Mouse (Mus musculus): Measurements from ENCODE around the gene Ralgapa2.
"Not testable (repeated sequence)": the region's sequence is repeated elsewhere in the genome, so short reads cannot be mapped to it uniquely, and the experiment has no call there.

The Ralgapa2 gene

GRCm38 (mm10) chr2:146499111-146499510 lies 13.0 kb downstream of the Ralgapa2 start:
- intact Hi-C loops (cut with DNase I) = no loop called here

GRCm38 (mm10) chr2:146498298-146498697 lies 13.8 kb downstream of the Ralgapa2 start:
- intact Hi-C loops (cut with DNase I) = no loop called here

GRCm38 (mm10) chr2:146496995-146497394 lies 15.1 kb downstream of the Ralgapa2 start:
- intact Hi-C loops (cut with DNase I) = no loop called here

GRCm38 (mm10) chr2:146495781-146496180 lies 16.4 kb downstream of the Ralgapa2 start:
- intact Hi-C loops (cut with DNase I) = no loop called here

- intact Hi-C loops (cut with DNase I) = no loop called here
Measured at GRCm38 (mm10) chr2:146493354-146493946, 18.7 kb downstream of the Ralgapa2 start.

GRCm38 (mm10) chr2:146491830-146492610 lies 20.1 kb downstream of the Ralgapa2 start:
- intact Hi-C loops (cut with DNase I) = no loop called here

- intact Hi-C loops (cut with DNase I) = no loop called here
Measured at GRCm38 (mm10) chr2:146490926-146491325, 21.2 kb downstream of the Ralgapa2 start.

GRCm38 (mm10) chr2:146488291-146488690 lies 23.9 kb downstream of the Ralgapa2 start:
- intact Hi-C loops (cut with DNase I) = no loop called here

- intact Hi-C loops (cut with DNase I) = no loop called here
Measured at GRCm38 (mm10) chr2:146482859-146483258, 29.3 kb downstream of the Ralgapa2 start.

- intact Hi-C loops (cut with DNase I) = no loop called here
Measured at GRCm38 (mm10) chr2:146477491-146477890, 34.7 kb downstream of the Ralgapa2 start.

GRCm38 (mm10) chr2:146476428-146476972 lies 35.6 kb downstream of the Ralgapa2 start:
- intact Hi-C loops (cut with DNase I) = no loop called here

- intact Hi-C loops (cut with DNase I) = no loop called here
Measured at GRCm38 (mm10) chr2:146476001-146476400, 36.1 kb downstream of the Ralgapa2 start.

- intact Hi-C loops (cut with DNase I) = loop anchor here (2.0 kb wide), 1 partner anchor 142 kb away; no protein-coding TSS in a partner anchor
Measured at GRCm38 (mm10) chr2:146470947-146471346, 41.2 kb downstream of the Ralgapa2 start.

- intact Hi-C loops (cut with DNase I) = loop anchor here (2.0 kb wide), 1 partner anchor 143 kb away; no protein-coding TSS in a partner anchor
Measured at GRCm38 (mm10) chr2:146469707-146470420, 42.3 kb downstream of the Ralgapa2 start.

- intact Hi-C loops (cut with DNase I) = no loop called here
Measured at GRCm38 (mm10) chr2:146468898-146469297, 43.2 kb downstream of the Ralgapa2 start.

- intact Hi-C loops (cut with DNase I) = no loop called here
Measured at GRCm38 (mm10) chr2:146468016-146468415, 44.1 kb downstream of the Ralgapa2 start.

GRCm38 (mm10) chr2:146466811-146467210 lies 45.3 kb downstream of the Ralgapa2 start:
- intact Hi-C loops (cut with DNase I) = not testable (repeated sequence)

- intact Hi-C loops (cut with DNase I) = no loop called here
Measured at GRCm38 (mm10) chr2:146457494-146457893, 54.6 kb downstream of the Ralgapa2 start.

- intact Hi-C loops (cut with DNase I) = no loop called here
Measured at GRCm38 (mm10) chr2:146456612-146457011, 55.5 kb downstream of the Ralgapa2 start.

GRCm38 (mm10) chr2:146456062-146456461 lies 56.1 kb downstream of the Ralgapa2 start:
- intact Hi-C loops (cut with DNase I) = no loop called here

- intact Hi-C loops (cut with DNase I) = no loop called here
Measured at GRCm38 (mm10) chr2:146444009-146444408, 68.1 kb downstream of the Ralgapa2 start.
